11 mouse cellular contexts compared by ENCODE assay signal in the genomic region with DNA sequence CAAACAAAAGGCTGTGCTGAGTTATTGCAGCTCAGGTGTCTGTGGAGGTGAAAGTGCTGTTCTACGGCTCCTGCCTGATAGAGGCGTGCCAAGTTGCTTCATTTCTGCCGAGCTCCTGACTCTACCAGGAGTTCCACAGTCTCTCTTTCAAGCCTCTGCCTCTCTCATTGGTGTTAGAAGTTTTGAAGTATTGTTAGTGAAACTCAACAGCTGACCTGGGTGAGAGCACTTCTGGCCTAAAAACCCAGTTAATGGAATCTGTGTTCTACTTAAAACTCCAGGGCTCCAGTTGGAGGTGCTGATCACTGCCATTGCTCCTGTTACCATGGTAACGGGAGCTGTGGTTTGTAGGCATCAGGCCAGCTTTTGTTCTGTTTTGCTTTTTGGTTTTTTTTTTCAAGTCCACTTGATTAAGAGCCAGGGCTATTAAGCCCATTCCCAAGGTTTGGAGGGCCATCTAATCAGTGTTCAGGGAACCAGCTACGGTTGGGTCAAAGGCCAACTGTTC. TPM values are rescaled to one million over a fixed set of nuclear protein-coding genes. Genes with fewer than 3 reads are reported as not detected.
DNase-seq lines count a peak whose midpoint lies in the region; ATAC-seq and TF ChIP-seq lines count a peak whose summit lies in the region.
"Had no signal": no experiment of that assay in that cellular context is flagged by ENCODE, and none has a peak within 500 bp of the region (broad histone marks: within the 10 kb centered on the region; RNA-seq: fewer than 3 reads in every experiment).

No protein-coding gene starts in this region.

- TF ChIP-seq CTCF in left cerebral cortex, adult 2 months (IDR thresholded peaks at IDR 0.05) = no peak

- WGBS in limb, embryonic 11.5 days = 71% methylated on average over 5 of the region's 5 CpGs
- 30% methylated on average over 5 of the region's 5 CpGs for WGBS in neural tube, embryonic 14.5 days
- whole genome bisulfite sequencing in kidney, embryonic 16.5 days = 54% methylated on average over 5 of the region's 5 CpGs

- no peaks in the 10 kb centered on the region for H3K36me3 ChIP-seq in limb, embryonic 11.5 days (ENCODE audit: control insufficient read depth, insufficient read depth, low read length)
- H3K36me3 ChIP-seq in neural tube, embryonic 14.5 days (ENCODE audit: control insufficient read depth, insufficient read depth, low read length) = no peaks in the 10 kb centered on the region
- H3K36me3 ChIP-seq in kidney, embryonic 16.5 days (ENCODE audit: insufficient read depth, low read length) = peaks cover 1% of the 10 kb centered on the region; the same call in 1 of the 2 replicates

- H3K9ac ChIP-seq in limb, embryonic 11.5 days (ENCODE audit: low read length) = no peak overlapping the region
- no peak overlapping the region for H3K9ac ChIP-seq in neural tube, embryonic 14.5 days (replicated peaks; ENCODE audit: low read depth, low read length)
- H3K9ac ChIP-seq in kidney, embryonic 16.5 days (replicated peaks; ENCODE audit: low read length) = no peak overlapping the region
- H3K9ac ChIP-seq: embryonic facial prominence, embryonic 15.5 days had no signal

- peaks cover 16% of the 10 kb centered on the region for H3K4me1 ChIP-seq in limb, embryonic 11.5 days (ENCODE audit: control insufficient read depth, insufficient read depth, low read length)
- H3K4me1 ChIP-seq in neural tube, embryonic 14.5 days (ENCODE audit: control insufficient read depth, insufficient read depth, low read length) = peaks cover 24% of the 10 kb centered on the region
- H3K4me1 ChIP-seq in kidney, embryonic 16.5 days (ENCODE audit: insufficient read depth, low read length) = peaks cover 45% of the 10 kb centered on the region

- H3K4me3 ChIP-seq in left cerebral cortex, adult 2 months = no peak overlapping the region
- H3K4me3 ChIP-seq in limb, embryonic 11.5 days (ENCODE audit: low read depth, low read length) = no peak overlapping the region
- no peak overlapping the region for H3K4me3 ChIP-seq in neural tube, embryonic 14.5 days (ENCODE audit: low read depth, low read length)
- H3K4me3 ChIP-seq in kidney, embryonic 16.5 days (ENCODE audit: low read length) = no peak overlapping the region
- H3K4me3 ChIP-seq: embryonic facial prominence, embryonic 15.5 days had no signal

- peak; percentile 37 to 68 for DNase-seq in left cerebral cortex, postnatal 14 days (ENCODE audit: low spot score in 2 of 2)
- DNase-seq in left cerebral cortex, adult 2 months (ENCODE audit: extremely low spot score in 1 of 2, low spot score in 2 of 2) = no peak
- DNase-seq in embryo, embryonic 9.5 days (ENCODE audit: extremely low spot score) = peak; percentile 44
- DNase-seq in limb, embryonic 11.5 days (ENCODE audit: low spot score) = no peak
- no peak for DNase-seq in right cerebral cortex, adult 2 months (ENCODE audit: low spot score in 2 of 2)
- no peak for DNase-seq in adrenal gland, adult 18-20 months (ENCODE audit: low spot score in 2 of 2)
- DNase-seq: kidney, postnatal 25 days had no signal

- no peak overlapping the region for H3K27ac ChIP-seq in left cerebral cortex, adult 2 months
- 0 out of 2 replicates have a peak overlapping the region, but pooled peaks have one; percentile 22 for H3K27ac ChIP-seq in limb, embryonic 11.5 days (replicated peaks; ENCODE audit: low read depth, low read length)
- H3K27ac ChIP-seq in neural tube, embryonic 14.5 days (ENCODE audit: low read depth, low read length) = peak overlapping the region; percentile 0; the same call in 1 of the 2 replicates
- H3K27ac ChIP-seq in kidney, embryonic 16.5 days (ENCODE audit: low read length) = no peak overlapping the region
- H3K27ac ChIP-seq: embryonic facial prominence, embryonic 15.5 days had no signal

- no peaks in the 10 kb centered on the region for H3K27me3 ChIP-seq in limb, embryonic 11.5 days (ENCODE audit: control insufficient read depth, insufficient read depth, low read length)
- no peaks in the 10 kb centered on the region for H3K27me3 ChIP-seq in neural tube, embryonic 14.5 days (ENCODE audit: control insufficient read depth, insufficient read depth, low read length)
- H3K27me3 ChIP-seq in kidney, embryonic 16.5 days (ENCODE audit: insufficient read depth, low read length) = no peaks in the 10 kb centered on the region
- H3K27me3 ChIP-seq: embryonic facial prominence, embryonic 15.5 days; Patski had no signal

- H3K9me3 ChIP-seq in limb, embryonic 11.5 days (ENCODE audit: control insufficient read depth, low read length) = no peaks in the 10 kb centered on the region
- no peaks in the 10 kb centered on the region for H3K9me3 ChIP-seq in neural tube, embryonic 14.5 days (ENCODE audit: control insufficient read depth, low read length)
- H3K9me3 ChIP-seq in kidney, embryonic 16.5 days (ENCODE audit: low read length) = no peaks in the 10 kb centered on the region
- H3K9me3 ChIP-seq: embryonic facial prominence, embryonic 15.5 days had no signal

- intact Hi-C loops in left cerebral cortex, postnatal 14 days (cut with DNase I) = no loop called here
- intact Hi-C loops in left cerebral cortex, adult 2 months (cut with DNase I) = no loop called here

- no peak for ATAC-seq in limb, embryonic 11.5 days (ENCODE audit: insufficient number of reproducible peaks, low FRiP score, low TSS enrichment, low read depth)
- ATAC-seq in neural tube, embryonic 14.5 days (ENCODE audit: low read depth) = no peak
- ATAC-seq in kidney, embryonic 16.5 days (ENCODE audit: low FRiP score, low TSS enrichment) = no peak
- ATAC-seq: Patski had no signal

- H3K4me2 ChIP-seq in limb, embryonic 11.5 days (ENCODE audit: low read depth, severe bottlenecking) = no peak overlapping the region
- no peak overlapping the region for H3K4me2 ChIP-seq in neural tube, embryonic 14.5 days (ENCODE audit: low read depth, low read length)
- H3K4me2 ChIP-seq in kidney, embryonic 16.5 days (replicated peaks; ENCODE audit: low read depth, low read length) = no peak overlapping the region
- H3K4me2 ChIP-seq: embryonic facial prominence, embryonic 15.5 days had no signal

RNA-seq across cellular contexts. Expression of a gene that starts 11.6 kb away (rescaled TPM):
- 1 to 10 TPM; 5.3 to 6.4 TPM for total RNA-seq in left cerebral cortex, postnatal 14 days (2021)
- total RNA-seq in left cerebral cortex, adult 2 months (2021) = 1 to 10 TPM; 7.8 to 8.0 TPM
- 9.9 and 10.2 TPM in 2 replicates for polyA plus RNA-seq in limb, embryonic 11.5 days (2014; fragmentation: Nextera tagmentation; extraction: Ambion mirVana)
- 1.3 and 3.5 TPM in 2 replicates for polyA plus RNA-seq in neural tube, embryonic 14.5 days (2014; fragmentation: Nextera tagmentation; extraction: Ambion mirVana)
- polyA plus RNA-seq in kidney, embryonic 16.5 days (2015; fragmentation: Nextera tagmentation; extraction: Ambion mirVana) = 11.7 and 15.8 TPM in 2 replicates
- 100 to 1,000 TPM; 316 to 330 TPM for total RNA-seq in adrenal gland, adult 18-20 months (2021)

Comparison
In these comparisons a context has a peak if more than half of its experiments do, and no peak if none do; other contexts are left out.
1. DNase-seq: peak in left cerebral cortex, postnatal 14 days (2 of 2) and embryo, embryonic 9.5 days (single experiment); none in left cerebral cortex, adult 2 months (0 of 2), limb, embryonic 11.5 days (single experiment), right cerebral cortex, adult 2 months (0 of 2) and adrenal gland, adult 18-20 months (0 of 2).
2. H3K27ac ChIP-seq: peak in limb, embryonic 11.5 days (single experiment) and neural tube, embryonic 14.5 days (single experiment); none in left cerebral cortex, adult 2 months (single experiment) and kidney, embryonic 16.5 days (single experiment).
3. RNA of a gene that starts 11.6 kb away (total RNA-seq): 316 to 330 TPM in adrenal gland, adult 18-20 months; 7.8 to 8.0 TPM in left cerebral cortex, adult 2 months and 5.3 to 6.4 TPM in left cerebral cortex, postnatal 14 days; every median in the first group is over 10 times any median in the second.